Mouse (Mus musculus): Measurements from ENCODE around the gene Fam166b.

Gene Fam166b

GRCm38 (mm10) chr4:43428180-43428861 lies 613 bp downstream of the Fam166b start:
- DNase-seq (ENCODE audit: low spot score in 2 of 2) = peak; percentile 42 to 51

GRCm38 (mm10) chr4:43427501-43428179 lies 1.3 kb downstream of the Fam166b start:
- peak; percentile 26 to 38 for DNase-seq (ENCODE audit: low spot score in 2 of 2)

GRCm38 (mm10) chr4:43426487-43426886 lies 2.4 kb downstream of the Fam166b start:
- no peak for DNase-seq (ENCODE audit: low spot score in 2 of 2)

- DNase-seq (ENCODE audit: low spot score in 2 of 2) = peak in 1 of 2 experiments; percentile 36
These were observed 3.1 kb downstream of the Fam166b start for GRCm38 (mm10) chr4:43425648-43426380.

GRCm38 (mm10) chr4:43425197-43425596 lies 3.7 kb downstream of the Fam166b start:
- no peak for DNase-seq (ENCODE audit: low spot score in 2 of 2)

- no peak for DNase-seq (ENCODE audit: low spot score in 2 of 2)
These were observed 4.9 kb downstream of the Fam166b start for GRCm38 (mm10) chr4:43424072-43424471.

GRCm38 (mm10) chr4:43423267-43423934 lies 5.5 kb downstream of the Fam166b start:
- peak in 1 of 2 experiments; percentile 28 for DNase-seq (ENCODE audit: low spot score in 2 of 2)

GRCm38 (mm10) chr4:43421632-43422240 lies 7.2 kb downstream of the Fam166b start:
- peak in 1 of 2 experiments; percentile 29 for DNase-seq (ENCODE audit: low spot score in 2 of 2)

- peak; percentile 81 to 82 for DNase-seq (ENCODE audit: low spot score in 2 of 2)
These were observed 8.6 kb downstream of the Fam166b start for GRCm38 (mm10) chr4:43420305-43420704.

- no peak for DNase-seq (ENCODE audit: low spot score in 2 of 2)
These were observed 9.1 kb downstream of the Fam166b start for GRCm38 (mm10) chr4:43419801-43420281.

- no peak for DNase-seq (ENCODE audit: low spot score in 2 of 2)
These were observed 9.8 kb downstream of the Fam166b start for GRCm38 (mm10) chr4:43418973-43419656.

GRCm38 (mm10) chr4:43418450-43418849 lies 10.5 kb downstream of the Fam166b start:
- no peak for DNase-seq (ENCODE audit: low spot score in 2 of 2)

GRCm38 (mm10) chr4:43417269-43418062 lies 11.5 kb downstream of the Fam166b start:
- DNase-seq (ENCODE audit: low spot score in 2 of 2) = peak in 1 of 2 experiments; percentile 39

GRCm38 (mm10) chr4:43416071-43416490 lies 12.9 kb downstream of the Fam166b start:
- no peak for DNase-seq (ENCODE audit: low spot score in 2 of 2)

- peak in 1 of 2 experiments; percentile 24 for DNase-seq (ENCODE audit: low spot score in 2 of 2)
These were observed 13.5 kb downstream of the Fam166b start for GRCm38 (mm10) chr4:43415221-43416070.

GRCm38 (mm10) chr4:43414761-43415160 lies 14.2 kb downstream of the Fam166b start:
- DNase-seq (ENCODE audit: low spot score in 2 of 2) = no peak

GRCm38 (mm10) chr4:43407071-43407920 lies 21.6 kb downstream of the Fam166b start:
- DNase-seq (ENCODE audit: low spot score in 2 of 2) = peak in 1 of 2 experiments; percentile 27

Data from right cerebral cortex, postnatal 10 days (tissue).